12 mouse cellular contexts compared by ENCODE assay signal in genomic region chr11:58021095-58021494, GRCm38 (mm10). TPM values are rescaled to one million over a fixed set of nuclear protein-coding genes. Genes with fewer than 3 reads are reported as not detected.
DNase-seq lines count a peak whose midpoint lies in the region; ATAC-seq and TF ChIP-seq lines count a peak whose summit lies in the region.
"Had no signal": no experiment of that assay in that cellular context is flagged by ENCODE, and none has a peak within 500 bp of the region (broad histone marks: within the 10 kb centered on the region; RNA-seq: fewer than 3 reads in every experiment).

No protein-coding gene starts in this region.

- DNase-seq in kidney, postnatal 10 days = no peak
- DNase-seq in B cell, adult 2 months = no peak
- no peak for DNase-seq in urinary bladder, postnatal 14 days (ENCODE audit: low spot score)
- DNase-seq: embryo, embryonic 11 days; kidney, adult 18-20 months; right cerebral cortex, adult 18-20 months had no signal

- H3K36me3 ChIP-seq in kidney, embryonic 15.5 days = no peaks in the 10 kb centered on the region
- peaks cover 36% of the 10 kb centered on the region for H3K36me3 ChIP-seq in E14TG2a.4 (ENCODE audit: insufficient read depth, low read length)
- no peaks in the 10 kb centered on the region for H3K36me3 ChIP-seq in heart, embryonic 15.5 days
- H3K36me3 ChIP-seq in liver, embryonic 16.5 days (ENCODE audit: control insufficient read depth, insufficient read depth) = no peaks in the 10 kb centered on the region

- no peak overlapping the region for H3K4me3 ChIP-seq in kidney, embryonic 15.5 days (replicated peaks)
- peak overlapping the region; percentile 47 for H3K4me3 ChIP-seq in E14TG2a.4 (replicated peaks; ENCODE audit: low read length)
- H3K4me3 ChIP-seq in heart, embryonic 15.5 days = no peak overlapping the region
- no peak overlapping the region for H3K4me3 ChIP-seq in liver, embryonic 16.5 days (ENCODE audit: low read depth, low read length)

- no peak overlapping the region for H3K4me2 ChIP-seq in kidney, embryonic 15.5 days
- H3K4me2 ChIP-seq in heart, embryonic 15.5 days = peak overlapping the region; percentile 36; the same call in 1 of the 2 replicates
- peak overlapping the region; percentile 4; the same call in 1 of the 2 replicates for H3K4me2 ChIP-seq in liver, embryonic 16.5 days (ENCODE audit: low read depth, low read length)

- peaks cover 61% of the 10 kb centered on the region for H3K4me1 ChIP-seq in kidney, embryonic 15.5 days
- H3K4me1 ChIP-seq in E14TG2a.4 (replicated peaks; ENCODE audit: low read depth, low read length) = peaks cover 95% of the 10 kb centered on the region
- H3K4me1 ChIP-seq in heart, embryonic 15.5 days (replicated peaks) = peaks cover 77% of the 10 kb centered on the region
- H3K4me1 ChIP-seq in liver, embryonic 16.5 days (ENCODE audit: control insufficient read depth, low read depth, low read length) = peaks cover 68% of the 10 kb centered on the region

- WGBS in kidney, embryonic 15.5 days = 54% methylated on average over 1 of the region's 1 CpGs
- 27% methylated on average over 1 of the region's 1 CpGs for WGBS in heart, embryonic 15.5 days
- 17% methylated on average over 1 of the region's 1 CpGs for WGBS in liver, embryonic 16.5 days (ENCODE audit: insufficient replicate concordance)

- no peaks in the 10 kb centered on the region for H3K9me3 ChIP-seq in kidney, embryonic 15.5 days (replicated peaks)
- no peaks in the 10 kb centered on the region for H3K9me3 ChIP-seq in E14TG2a.4 (ENCODE audit: low read length)
- no peaks in the 10 kb centered on the region for H3K9me3 ChIP-seq in heart, embryonic 15.5 days (replicated peaks)
- no peaks in the 10 kb centered on the region for H3K9me3 ChIP-seq in liver, embryonic 16.5 days (replicated peaks; ENCODE audit: control insufficient read depth, low read length)

- H3K9ac ChIP-seq in kidney, embryonic 15.5 days = no peak overlapping the region
- H3K9ac ChIP-seq in heart, embryonic 15.5 days = no peak overlapping the region
- H3K9ac ChIP-seq in liver, embryonic 16.5 days (ENCODE audit: low read depth, low read length) = no peak overlapping the region

- no peaks in the 10 kb centered on the region for H3K27me3 ChIP-seq in kidney, embryonic 15.5 days
- no peaks in the 10 kb centered on the region for H3K27me3 ChIP-seq in E14TG2a.4 (ENCODE audit: insufficient read depth, low read length)
- no peaks in the 10 kb centered on the region for H3K27me3 ChIP-seq in heart, embryonic 15.5 days
- no peaks in the 10 kb centered on the region for H3K27me3 ChIP-seq in liver, embryonic 16.5 days (ENCODE audit: control insufficient read depth, insufficient read depth, low read depth, low read length)

- ATAC-seq in kidney, embryonic 15.5 days (replicated peaks; ENCODE audit: low FRiP score) = no peak
- no peak for ATAC-seq in heart, embryonic 15.5 days (replicated peaks; ENCODE audit: insufficient number of reproducible peaks, insufficient read depth, low FRiP score, low read depth)
- no peak for ATAC-seq in liver, embryonic 16.5 days (ENCODE audit: low read depth)
- ATAC-seq: activated CD4-positive, CD25-positive, alpha-beta regulatory T cell, adult 4 months; forebrain, embryonic 14.5 days had no signal

- H3K27ac ChIP-seq in kidney, embryonic 15.5 days = 0 out of 2 replicates have a peak overlapping the region, but pooled peaks have one; percentile 5
- peak overlapping the region; percentile 67 for H3K27ac ChIP-seq in heart, embryonic 15.5 days
- peak overlapping the region; percentile 23 for H3K27ac ChIP-seq in liver, embryonic 16.5 days (ENCODE audit: low read length)

- TF ChIP-seq CTCF in E14TG2a.4 (conservative IDR thresholded peaks at IDR 0.05; ENCODE audit: low read length) = no peak

RNA-seq across cellular contexts. Expression of gene Larp1, which starts 12.2 kb away (rescaled TPM):
- polyA plus RNA-seq in kidney, embryonic 15.5 days (2015; fragmentation: Nextera tagmentation; extraction: Ambion mirVana) = 17.7 and 19.3 TPM in 2 replicates
- polyA plus RNA-seq in heart, embryonic 15.5 days (2015; fragmentation: Nextera tagmentation; extraction: Ambion mirVana) = 11.3 and 15.7 TPM in 2 replicates
- polyA plus RNA-seq in liver, embryonic 16.5 days (2015; fragmentation: Nextera tagmentation; extraction: Ambion mirVana) = 14.2 and 14.9 TPM in 2 replicates

Comparison
In these comparisons a context has a peak if more than half of its experiments do, and no peak if none do; other contexts are left out.
1. H3K27ac ChIP-seq: peak in every context shown above with its lines; median percentile 67 in heart, embryonic 15.5 days; 23 in liver, embryonic 16.5 days; 5 in kidney, embryonic 15.5 days.